Mouse (Mus musculus) liver, embryonic 14.5 days (tissue): ENCODE results near the gene Klrb1c.

Experiments
- CTCF ChIP-seq: IDR thresholded peaks from 2 replicates; pipeline ENCODE4 v1.5.1; 2016; ENCODE audit warnings: antibody characterized with exemption, low read depth, control low read depth
- EP300 ChIP-seq: IDR thresholded peaks from 2 replicates; pipeline ENCODE4 v1.6.1; 2016; ENCODE audit warnings: antibody characterized with exemption, low read depth

DNA sequence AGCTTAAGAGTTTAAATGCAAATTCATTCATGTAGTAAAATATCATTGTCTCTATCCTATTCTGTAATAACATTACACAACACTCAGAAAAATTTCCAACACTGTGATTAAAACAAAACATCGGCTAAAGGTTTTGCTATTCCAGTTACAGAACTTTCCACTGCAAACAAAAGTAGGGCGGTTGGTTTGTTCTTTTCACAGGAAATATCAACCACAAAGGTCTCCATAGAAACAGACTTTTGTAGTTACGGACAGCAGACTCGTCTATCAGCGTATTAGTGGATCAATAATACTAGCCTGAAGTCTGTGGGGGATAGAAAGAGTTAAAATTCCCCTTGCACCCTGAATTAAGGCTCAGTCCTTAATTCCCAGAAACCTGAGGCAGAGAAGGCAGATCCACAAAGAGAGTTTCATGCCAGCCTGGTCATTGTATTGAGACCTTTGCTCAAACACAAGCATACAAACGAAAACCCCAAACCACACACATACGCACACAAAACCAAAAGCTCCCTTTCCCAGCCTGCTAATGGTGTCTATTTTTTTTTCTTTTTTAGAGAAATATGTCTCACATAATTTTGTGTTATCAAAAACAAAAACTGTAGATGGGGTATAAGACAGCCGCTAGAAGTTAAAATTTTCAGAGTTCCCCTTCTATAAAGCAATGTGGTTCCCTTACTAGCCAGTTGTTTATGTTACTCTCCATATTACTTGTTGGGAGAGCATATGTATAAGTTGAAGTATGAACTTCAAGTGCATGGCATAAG lies 47.4 kb upstream of the Klrb1c start:
- TF ChIP-seq CTCF, result no peak
- no peak for TF ChIP-seq EP300
